Mouse (Mus musculus) adipocyte (in vitro differentiated cells): ENCODE data around the gene Gimap7.

ENCODE experiments used
- DNase-seq: peaks from one replicate; pipeline ENCODE4 v3.0.0-alpha.2; 2016; ENCODE audit warnings: low spot score

Gimap7 gene

DNA sequence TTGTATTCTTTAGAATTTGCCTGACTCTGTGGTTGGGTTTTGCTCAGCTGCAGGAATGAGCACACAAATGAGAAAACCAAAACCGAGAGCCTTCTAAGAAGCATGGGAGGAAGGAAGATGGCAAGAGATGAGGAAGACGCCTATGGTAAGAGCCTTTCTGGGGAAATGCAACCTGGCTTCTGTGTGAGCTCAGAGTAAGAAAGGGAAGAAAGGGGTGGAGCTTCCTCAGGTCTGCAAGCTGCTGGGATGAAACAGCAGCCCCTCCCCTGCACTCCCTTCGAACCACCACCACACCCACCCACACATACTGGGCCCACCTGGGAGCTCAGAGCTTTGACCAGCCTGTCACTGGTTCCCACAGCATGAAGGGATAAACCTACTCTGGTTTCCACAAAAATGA is 22.9 kb downstream of the Gimap7 start:
- no peak for DNase-seq

DNA sequence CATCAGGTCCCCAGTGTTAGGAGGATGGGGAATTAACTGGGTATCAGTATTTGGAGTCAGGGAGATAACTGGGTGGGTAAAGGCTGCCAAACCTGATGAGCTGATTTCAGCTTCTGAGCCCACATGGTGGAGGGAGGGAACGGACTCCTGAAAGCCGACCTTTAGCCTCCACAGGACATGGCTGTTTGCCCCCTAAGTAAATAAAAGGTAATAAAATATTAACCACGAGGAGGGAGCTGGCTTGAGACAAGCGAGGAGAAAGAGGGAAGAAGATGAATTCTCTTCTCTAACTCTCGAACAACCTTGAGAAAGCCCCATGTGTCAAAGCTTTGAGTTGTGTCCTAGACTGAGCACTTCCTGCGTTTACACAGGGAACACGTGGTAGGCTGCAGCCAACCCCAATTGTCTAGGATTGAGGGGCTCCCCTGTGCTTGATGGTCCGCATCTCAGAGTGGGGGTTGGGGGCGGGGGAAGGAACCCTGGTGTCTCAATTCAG is 23.3 kb downstream of the Gimap7 start:
- DNase-seq = no peak

DNA sequence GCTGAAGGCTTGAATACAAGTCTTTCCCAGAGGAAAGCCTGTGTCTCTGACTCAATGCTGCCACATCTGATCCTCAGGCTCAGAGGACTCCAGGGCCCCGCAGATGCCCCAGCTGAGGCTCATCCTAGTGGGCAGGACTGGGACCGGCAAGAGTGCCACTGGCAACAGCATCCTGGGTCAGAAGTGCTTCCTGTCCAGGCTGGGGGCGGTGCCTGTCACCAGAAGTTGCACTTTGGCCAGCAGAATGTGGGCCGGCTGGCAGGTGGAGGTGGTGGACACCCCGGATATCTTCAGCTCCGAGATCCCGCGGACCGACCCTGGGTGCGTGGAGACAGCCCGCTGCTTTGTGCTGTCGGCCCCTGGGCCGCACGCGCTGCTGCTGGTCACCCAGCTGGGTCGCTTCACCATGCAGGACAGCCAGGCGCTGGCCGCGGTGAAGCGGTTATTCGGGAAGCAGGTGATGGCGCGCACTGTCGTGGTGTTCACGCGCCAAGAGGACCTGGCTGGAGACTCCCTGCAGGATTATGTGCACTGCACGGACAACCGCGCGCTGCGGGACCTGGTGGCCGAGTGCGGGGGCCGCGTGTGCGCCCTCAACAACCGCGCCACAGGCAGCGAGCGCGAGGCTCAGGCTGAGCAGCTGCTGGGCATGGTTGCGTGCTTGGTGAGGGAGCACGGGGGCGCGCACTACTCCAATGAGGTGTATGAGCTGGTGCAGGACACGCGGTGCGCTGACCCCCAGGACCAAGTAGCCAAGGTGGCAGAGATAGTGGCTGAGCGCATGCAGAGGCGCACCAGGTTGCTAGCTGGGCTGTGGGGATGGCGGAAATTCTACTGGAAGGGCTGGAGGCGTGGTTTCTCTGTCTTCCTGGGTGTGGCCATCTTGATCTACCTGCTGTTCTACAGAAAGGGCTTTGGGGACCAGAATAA is 24.3 kb downstream of the Gimap7 start:
- no peak for DNase-seq

DNA sequence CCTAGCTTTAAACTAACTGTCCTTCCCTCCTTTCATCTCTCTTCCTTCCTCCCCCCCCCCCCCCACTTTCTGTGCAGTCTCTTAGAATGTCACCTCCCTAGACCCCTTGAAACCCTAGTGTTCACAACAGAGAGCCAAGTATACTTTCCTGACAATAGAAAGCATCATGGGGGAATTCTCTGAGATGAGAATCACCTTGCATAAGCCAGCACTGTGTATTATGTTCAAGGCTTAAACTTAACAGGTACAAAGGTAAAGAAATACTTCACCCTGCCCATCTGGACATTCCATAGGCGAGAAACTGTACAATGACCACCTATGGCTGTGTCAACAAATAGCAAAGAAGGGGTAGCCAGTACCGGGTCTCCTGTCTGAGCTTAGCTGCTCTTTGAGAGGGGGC is 27.1 kb downstream of the Gimap7 start:
- no peak for DNase-seq

DNA sequence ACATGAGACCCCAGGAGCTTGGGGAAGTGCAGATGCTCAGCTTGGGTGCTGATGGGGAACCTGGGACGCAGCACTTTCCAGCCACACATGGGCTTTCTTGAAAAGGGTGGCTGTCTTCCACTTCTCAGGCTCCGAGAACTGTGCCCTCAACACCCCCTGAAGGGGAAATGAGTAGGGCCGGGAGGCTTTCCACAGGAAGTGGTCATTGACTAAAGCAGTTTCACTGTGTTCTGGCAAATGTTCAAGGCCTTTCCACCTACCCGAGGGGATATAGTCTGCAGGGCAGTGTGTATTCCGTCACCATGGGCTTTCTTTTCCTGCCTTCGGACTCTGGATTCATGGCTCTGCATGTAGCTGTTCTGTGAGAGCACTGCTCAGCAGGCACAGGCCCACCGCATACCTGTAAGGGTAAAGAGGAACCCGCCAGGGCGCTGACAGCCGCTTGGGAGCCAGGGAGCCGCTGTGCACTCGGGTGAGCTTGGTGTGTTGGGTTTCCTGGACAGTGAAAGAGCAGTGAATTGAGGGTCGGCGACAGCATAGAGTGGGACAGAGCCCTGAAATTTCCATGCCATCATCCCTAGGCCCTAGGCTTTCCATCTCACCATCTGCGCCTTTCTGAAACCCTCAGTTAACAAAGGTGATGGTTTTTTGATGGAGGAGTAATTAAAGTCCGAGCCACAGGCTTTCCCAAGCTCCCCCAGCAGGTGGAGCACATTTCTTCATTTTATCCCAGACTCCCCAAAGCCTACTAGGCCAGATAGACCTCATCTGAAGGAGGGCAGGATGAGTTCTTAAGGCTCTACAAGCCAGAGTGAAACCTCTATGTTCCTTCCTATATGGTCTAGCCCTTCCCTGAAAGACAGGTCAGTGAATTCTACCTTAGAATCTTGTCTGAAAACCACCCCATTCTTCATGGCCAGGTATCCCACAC is 27.8 kb downstream of the Gimap7 start, which contains the start of gene Gimap5:
Gene Gimap5, plus strand, starts transcription at position 239 of the 931 bp plus-strand sequence.
- peak; percentile 36 for DNase-seq

DNA sequence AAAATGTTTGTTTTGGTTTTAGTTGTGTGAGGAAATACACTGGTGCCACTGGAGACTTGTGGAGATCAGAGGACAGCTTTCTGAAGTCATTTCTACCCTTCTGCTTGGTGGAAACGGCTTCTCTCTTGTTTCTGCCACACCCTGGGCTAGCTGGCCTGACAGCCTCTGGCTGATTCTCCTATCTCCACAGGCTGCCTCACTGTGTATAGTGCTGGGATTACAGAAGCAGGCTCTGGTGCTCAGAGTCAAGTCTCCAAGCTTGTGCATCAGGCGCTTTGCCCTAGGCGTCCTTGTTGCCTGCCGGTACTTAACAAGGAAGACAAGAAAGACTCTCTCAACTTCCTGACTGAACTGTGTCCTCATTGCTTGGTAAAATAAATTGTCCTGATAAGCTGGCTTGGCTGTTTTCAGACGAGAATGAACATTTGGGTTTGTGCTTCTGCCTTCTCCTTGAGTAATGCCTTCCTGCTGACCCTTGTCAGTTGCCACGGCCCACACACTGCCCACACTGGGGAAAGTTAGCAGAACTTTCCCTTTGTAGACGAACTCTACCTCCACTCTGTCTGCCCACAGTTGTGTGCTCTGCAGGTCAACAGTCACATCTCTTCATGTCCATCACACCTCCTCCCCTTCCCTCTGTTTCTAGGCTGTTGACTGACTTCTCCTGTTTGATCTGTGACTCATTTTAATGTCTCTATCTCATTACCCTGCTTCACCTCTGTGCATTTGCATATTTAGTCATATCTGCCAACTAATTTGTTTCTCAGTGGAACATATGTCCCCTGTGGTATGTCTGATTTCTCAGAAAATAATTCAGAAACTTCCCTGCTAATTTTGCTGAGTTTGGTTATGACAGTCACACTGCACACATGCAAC is 28.9 kb downstream of the Gimap7 start:
- DNase-seq = no peak

DNA sequence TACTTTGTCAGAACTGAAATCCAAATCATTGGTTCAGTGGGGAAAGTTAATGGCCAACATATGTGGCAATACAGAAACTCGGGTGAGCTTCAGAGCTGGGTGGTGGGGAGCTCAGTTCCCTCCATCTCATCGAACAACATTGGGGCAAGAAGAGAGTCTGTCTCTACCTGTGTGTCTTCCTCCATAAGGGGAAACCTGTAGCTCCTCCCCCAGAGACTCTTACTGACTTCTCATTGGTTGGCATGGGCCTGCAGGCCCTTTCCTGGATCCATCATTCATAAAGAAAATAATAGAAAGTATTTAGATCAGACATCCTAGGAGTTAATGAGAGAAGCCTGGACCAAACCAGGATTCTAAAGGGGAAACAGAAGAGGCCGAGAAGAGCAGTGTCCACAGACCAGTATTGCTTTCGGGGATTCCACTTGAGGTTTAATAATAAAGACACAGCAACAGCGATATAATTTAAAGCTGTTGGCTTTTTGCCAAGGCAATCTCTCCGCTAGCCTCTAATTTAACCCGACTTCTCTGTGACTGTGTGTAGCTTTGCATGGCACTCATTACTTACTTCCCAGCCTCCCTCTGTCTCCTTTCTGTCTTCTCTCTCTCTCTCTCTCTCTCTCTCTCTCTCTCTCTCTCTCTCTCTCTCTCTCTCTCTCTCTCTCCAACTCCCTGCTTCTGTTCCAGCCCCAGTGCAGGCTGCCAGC is 45.3 kb downstream of the Gimap7 start:
- no peak for DNase-seq

DNA sequence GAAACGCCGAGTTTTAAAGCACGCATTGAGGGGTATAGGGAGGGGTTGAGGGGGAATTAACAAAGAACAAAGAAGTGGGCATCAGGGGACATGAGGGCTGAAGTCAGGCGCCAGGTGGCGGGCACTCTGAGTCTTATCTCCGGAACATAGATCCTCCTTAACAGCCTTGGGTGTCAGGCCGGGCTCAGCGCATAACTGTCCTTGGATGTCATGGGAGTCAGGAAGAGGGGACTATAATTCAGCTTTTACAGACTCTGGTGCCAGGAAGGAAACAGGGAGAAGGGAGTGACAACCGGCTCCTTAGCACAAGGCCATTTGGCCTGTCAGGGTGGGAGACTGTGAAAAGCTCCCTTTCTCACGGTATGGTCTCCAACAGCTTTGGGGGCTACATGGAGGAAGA is 46.1 kb downstream of the Gimap7 start:
- no peak for DNase-seq

DNA sequence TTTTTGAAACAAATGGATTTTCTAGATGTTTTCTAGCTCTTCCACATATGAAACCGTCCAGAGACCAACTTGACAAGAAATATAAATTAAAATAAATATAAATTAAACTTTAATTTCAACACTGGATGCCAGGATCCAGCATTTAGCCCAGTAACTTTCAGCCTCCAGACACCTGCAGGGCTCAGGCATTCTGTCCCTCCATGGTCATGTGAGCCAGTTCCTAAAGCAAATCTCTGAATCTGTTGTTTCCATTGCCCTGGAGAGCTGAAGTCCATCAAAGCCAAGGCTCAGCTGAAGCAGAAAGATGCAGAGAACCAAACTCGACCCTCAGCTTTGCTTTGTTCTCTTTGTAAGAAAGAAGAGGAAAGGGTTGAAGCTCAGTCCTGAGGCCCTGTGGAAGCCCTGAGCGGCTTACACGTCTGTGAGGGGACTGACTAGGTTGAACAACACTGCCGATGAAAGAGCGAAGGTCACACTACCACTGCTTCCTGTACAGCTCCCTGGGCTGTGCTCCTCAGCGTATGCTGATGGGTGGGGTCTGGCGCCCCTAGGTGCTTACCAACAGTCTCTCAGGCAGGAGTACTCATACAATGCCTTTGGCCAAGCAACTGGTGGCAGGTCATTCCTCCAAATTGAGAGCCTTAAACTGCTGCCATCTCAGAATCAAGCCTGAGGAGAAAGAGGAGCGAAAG is 49.9 kb downstream of the Gimap7 start:
- no peak for DNase-seq

DNA sequence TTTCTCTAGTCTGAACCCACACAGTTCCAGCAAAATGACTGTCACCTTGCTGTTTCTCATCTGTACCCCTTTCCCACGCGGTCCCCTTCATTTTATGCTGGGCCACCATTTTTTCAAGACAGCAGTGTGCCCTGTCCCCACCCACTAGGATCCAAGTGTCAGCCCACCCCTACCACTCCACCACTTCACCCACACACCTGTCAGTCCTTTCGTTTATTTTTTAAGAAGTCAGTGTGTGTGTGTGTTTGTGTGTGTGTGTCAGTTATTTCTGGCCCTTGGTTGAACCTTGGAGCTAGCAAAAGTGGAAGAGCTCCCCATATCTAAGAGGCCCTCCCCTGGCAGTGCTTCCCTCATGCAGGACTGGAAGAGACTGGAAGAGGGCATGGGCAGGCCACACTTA is 50.5 kb downstream of the Gimap7 start:
- no peak for DNase-seq

DNA sequence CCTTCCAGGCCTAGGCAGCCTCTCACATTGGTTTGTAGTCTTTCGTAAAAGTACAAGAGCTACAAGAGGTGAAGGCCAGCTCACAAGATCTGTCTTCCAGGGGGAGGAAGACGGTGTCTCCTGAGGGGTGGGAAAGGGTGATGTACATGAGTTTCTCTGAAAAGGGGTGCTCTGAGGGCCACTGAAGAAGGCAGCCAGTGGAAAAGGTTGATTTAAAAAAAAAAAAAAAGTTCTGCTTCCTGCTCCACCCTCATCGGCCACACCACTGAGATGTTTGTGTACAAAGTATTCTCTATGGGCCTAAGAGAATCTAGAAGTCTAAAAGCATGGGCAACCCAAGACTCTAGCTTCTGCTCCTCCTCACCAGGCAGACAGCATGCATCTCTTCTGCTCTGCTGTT is 52.3 kb downstream of the Gimap7 start, which contains the start of gene Gimap3:
Gene Gimap3, minus strand, starts transcription at position 156 of the 400 bp plus-strand sequence.
- no peak for DNase-seq

DNA sequence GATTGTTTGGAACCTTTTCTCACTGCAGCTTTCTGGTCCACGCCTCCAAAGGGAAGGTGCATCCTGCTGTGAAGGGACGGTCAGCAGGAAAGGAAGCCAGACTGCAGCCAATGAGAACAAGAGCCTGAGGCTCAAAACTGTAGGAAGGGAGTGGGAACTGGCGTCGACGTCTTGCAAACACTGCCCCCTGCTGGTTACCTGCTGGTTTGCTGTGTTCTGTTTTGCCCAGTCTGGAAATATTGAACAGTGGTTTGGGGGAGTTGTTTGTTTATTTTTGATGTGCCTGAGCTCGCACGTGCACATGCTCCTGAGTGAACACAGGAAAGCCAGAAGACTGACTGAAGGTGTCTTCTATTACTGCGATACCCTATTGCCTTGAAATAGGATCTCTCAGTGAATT is 53.6 kb downstream of the Gimap7 start:
- peak; percentile 78 for DNase-seq
